Mouse (Mus musculus) heart, embryonic 14.5 days (tissue): ENCODE measurements around the gene Rab3gap1. TPM values are rescaled to one million over a fixed set of nuclear protein-coding genes. Genes with fewer than 3 reads are reported as not detected.

Experiments used
- ATAC-seq: fragments of 200-750 bp; cut with Nextera tagmentation; 2 replicates; pipeline ENCODE4 v1.8.0; 2017; ENCODE audit warnings: low read depth, moderate TSS enrichment; ENCODE audit not compliant: insufficient number of reproducible peaks, insufficient read depth, low FRiP score
- H3K27ac ChIP-seq, 2 experiments: fragments of 200-500 bp in 1 of 2; fragments of 300-500 bp in 1 of 2; sonication (generic) in 1 of 2; replicated peaks in 1 of 2; 2 replicates each; pipeline ENCODE4 v1.5.1; 2012 to 2014; ENCODE audit warnings: low read depth in 2 of 2, low read length in 2 of 2, control low read depth in 1 of 2, mild to moderate bottlenecking in 1 of 2, mixed read lengths in 1 of 2; ENCODE audit not compliant: control insufficient read depth in 1 of 2, insufficient read depth in 1 of 2
- H3K27me3 ChIP-seq: fragments of 300-500 bp; sonication (generic); 2 replicates; pipeline ENCODE4 v1.6.1; 2014; ENCODE audit warnings: mild to moderate bottlenecking, low read length, control low read depth; ENCODE audit not compliant: control insufficient read depth, insufficient read depth
- H3K36me3 ChIP-seq: fragments of 300-500 bp; sonication (generic); 2 replicates; pipeline ENCODE4 v1.6.1; 2014; ENCODE audit warnings: mild to moderate bottlenecking, control low read depth, low read length, mixed read lengths; ENCODE audit not compliant: control insufficient read depth, insufficient read depth
- H3K4me1 ChIP-seq, 2 experiments: fragments of 200-500 bp in 1 of 2; fragments of 300-500 bp in 1 of 2; sonication (generic) in 1 of 2; 2 replicates each; pipeline ENCODE4 v1.6.1; 2012 to 2014; ENCODE audit warnings: low read length in 2 of 2, control low read depth in 1 of 2, mixed read lengths in 1 of 2; ENCODE audit not compliant: control insufficient read depth in 2 of 2, insufficient read depth in 2 of 2
- H3K4me2 ChIP-seq: fragments of 300-500 bp; sonication (generic); 2 replicates; pipeline ENCODE4 v1.6.1; 2014; ENCODE audit warnings: mild to moderate bottlenecking, low read length
- H3K4me3 ChIP-seq, 2 experiments: fragments of 200-500 bp in 1 of 2; fragments of 300-500 bp in 1 of 2; sonication (generic) in 1 of 2; 2 replicates each; pipeline ENCODE4 v1.5.1; 2012 to 2014; ENCODE audit warnings: low read length in 2 of 2, mild to moderate bottlenecking in 2 of 2, control low read depth in 1 of 2, low read depth in 1 of 2, moderate library complexity in 1 of 2; ENCODE audit not compliant: control insufficient read depth in 1 of 2, insufficient read depth in 1 of 2
- H3K9ac ChIP-seq: fragments of 300-500 bp; sonication (generic); 2 replicates; pipeline ENCODE4 v1.6.1; 2014; ENCODE audit warnings: mild to moderate bottlenecking, low read length
- H3K9me3 ChIP-seq: fragments of 300-500 bp; sonication (generic); 2 replicates; pipeline ENCODE4 v1.6.1; 2016; ENCODE audit warnings: low read length, control low read depth; ENCODE audit not compliant: control insufficient read depth
- WGBS: fragments of 180-500 bp; shearing (Covaris S2); extraction: QIAGEN DNeasy Blood & Tissue Kit; methylation state at CpG from one replicate; pipeline ENCODE4 v1.1.7; 2014; 5-methylcytosine and 5-hydroxymethylcytosine counted together
- polyA plus RNA-seq: library from polyadenylated mRNA; unstranded; fragments of >200 nt; fragmentation: Nextera tagmentation; extraction: Ambion mirVana; gene quantifications from 2 replicates; pipeline ENCODE4 v1.2.1, GENCODE M21; 2014

Gene Rab3gap1
- polyA plus RNA-seq, 1 experiment from 2014 or later, result 29.7 TPM

- no peaks in the 10 kb centered on the region for H3K27me3 ChIP-seq
- H3K4me1 ChIP-seq, result no peaks in the 10 kb centered on the region
- no peak overlapping the region for H3K4me2 ChIP-seq
- no peaks in the 10 kb centered on the region for H3K36me3 ChIP-seq
- no peak overlapping the region for H3K9ac ChIP-seq
- H3K9me3 ChIP-seq, result no peaks in the 10 kb centered on the region
- no peak for ATAC-seq
- 93% methylated on average over 5 of the region's 5 CpGs for WGBS
- no peak overlapping the region for H3K4me3 ChIP-seq
- H3K27ac ChIP-seq, result no peak overlapping the region
These were observed 114.9 kb downstream of the Rab3gap1 start for GRCm38 (mm10) chr1:127983274-127983993.

DNA sequence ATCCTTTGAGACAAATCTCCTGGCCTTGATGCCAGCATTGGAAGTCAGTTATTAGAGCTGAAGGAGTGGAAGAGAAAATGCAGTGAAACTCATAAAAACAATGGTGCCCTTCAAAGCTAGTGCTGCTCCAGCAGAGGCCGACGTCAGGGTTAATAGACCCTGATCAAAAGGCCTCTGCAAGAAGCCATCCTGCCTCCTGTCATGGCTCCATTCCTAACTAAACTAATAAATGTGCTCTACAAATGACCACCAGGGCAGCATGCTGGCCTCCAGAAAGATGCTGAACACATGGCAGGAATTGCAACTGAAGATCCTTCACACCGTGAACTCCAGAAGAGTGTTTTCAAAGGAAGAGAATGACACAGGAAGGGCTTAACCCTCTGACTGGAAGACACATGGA is 116.8 kb downstream of the Rab3gap1 start:
- 58% methylated on average over 3 of the region's 3 CpGs for WGBS
- no peak overlapping the region for H3K9ac ChIP-seq
- H3K9me3 ChIP-seq, result no peaks in the 10 kb centered on the region
- H3K27ac ChIP-seq, result no peak overlapping the region
- no peak overlapping the region for H3K4me2 ChIP-seq
- H3K4me1 ChIP-seq, result peaks cover 4 to 10% of the 10 kb centered on the region in 2 experiments
- no peaks in the 10 kb centered on the region for H3K36me3 ChIP-seq
- ATAC-seq, result no peak
- H3K4me3 ChIP-seq, result no peak overlapping the region
- H3K27me3 ChIP-seq, result no peaks in the 10 kb centered on the region

GRCm38 (mm10) chr1:127988246-127988645 is 119.7 kb downstream of the Rab3gap1 start:
- Histone ChIP-seq H3K4me3 (no peak overlapping the region), H3K27me3 (no peaks in the 10 kb centered on the region), H3K36me3 (0 out of 2 replicates have a peak, but pooled peaks cover 8% of the 10 kb centered on the region), H3K27ac (no peak overlapping the region), H3K4me2 (no peak overlapping the region), H3K9ac (no peak overlapping the region), H3K9me3 (no peaks in the 10 kb centered on the region), H3K4me1 (peaks cover 5 to 14% of the 10 kb centered on the region in 2 experiments)
- no peak for ATAC-seq
- WGBS, result 81% methylated on average over 3 of the region's 3 CpGs

GRCm38 (mm10) chr1:127989387-127989786 is 120.8 kb downstream of the Rab3gap1 start:
- Histone ChIP-seq H3K27ac (peak overlapping the region in 1 of 2 experiments; percentile 2; a peak in 1 of 4 replicates), H3K27me3 (no peaks in the 10 kb centered on the region), H3K9me3 (no peaks in the 10 kb centered on the region), H3K4me3 (no peak overlapping the region), H3K36me3 (0 out of 2 replicates have a peak, but pooled peaks cover 8% of the 10 kb centered on the region), H3K9ac (no peak overlapping the region), H3K4me1 (peaks cover 5 to 14% of the 10 kb centered on the region in 2 experiments), H3K4me2 (no peak overlapping the region)
- WGBS, result 76% methylated on average over 4 of the region's 4 CpGs
- ATAC-seq, result no peak

DNA sequence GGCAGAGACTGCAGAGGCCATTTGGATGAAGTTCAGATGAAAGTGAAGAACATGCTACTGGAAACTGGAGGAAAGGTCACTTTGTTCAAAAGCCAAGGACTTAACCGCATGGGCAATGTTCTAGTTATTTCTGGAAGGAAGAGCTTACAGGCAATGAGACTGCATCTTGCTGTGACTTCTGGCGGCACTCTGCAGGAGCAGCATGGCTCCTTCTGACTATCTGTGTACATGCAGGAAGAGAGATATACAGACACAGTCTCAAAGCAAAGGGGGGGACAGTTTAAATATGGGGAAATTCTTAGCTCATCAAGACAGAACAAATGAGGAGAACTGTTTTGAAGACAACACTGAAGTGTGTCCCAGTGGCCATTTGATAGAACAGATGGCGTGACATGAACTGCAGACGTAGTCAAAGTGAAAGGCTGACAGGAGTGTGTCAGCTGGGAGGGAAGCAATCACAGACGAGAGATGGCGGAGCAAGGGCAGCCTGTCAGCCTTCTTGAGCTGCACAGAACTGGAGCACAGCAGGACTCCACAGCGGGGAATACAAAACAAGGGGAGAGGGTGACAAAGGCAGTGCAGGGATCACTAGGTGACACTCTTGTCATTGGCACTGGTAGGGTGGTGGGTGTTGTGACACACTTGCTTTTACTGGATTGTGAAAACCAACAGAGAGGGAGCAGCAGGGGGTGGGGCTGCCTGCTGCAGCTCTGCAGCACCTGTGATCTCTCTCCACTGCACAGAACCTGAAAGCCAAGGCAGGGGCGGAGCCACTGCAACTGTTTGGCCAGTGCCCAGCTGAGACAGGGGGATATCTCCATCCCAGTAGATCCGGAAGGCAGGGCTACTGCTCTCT is 121.5 kb downstream of the Rab3gap1 start:
- H3K9me3 ChIP-seq, result no peaks in the 10 kb centered on the region
- H3K9ac ChIP-seq, result 0 out of 2 replicates have a peak overlapping the region, but pooled peaks have one; percentile 5
- peak overlapping the region; percentile 29 to 50 for H3K27ac ChIP-seq
- peaks cover 5 to 14% of the 10 kb centered on the region in 2 experiments for H3K4me1 ChIP-seq
- H3K4me3 ChIP-seq, result no peak overlapping the region
- peak; percentile 21; the same call in 1 of the 2 replicates for ATAC-seq
- 0 out of 2 replicates have a peak, but pooled peaks cover 8% of the 10 kb centered on the region for H3K36me3 ChIP-seq
- H3K27me3 ChIP-seq, result no peaks in the 10 kb centered on the region
- H3K4me2 ChIP-seq, result peak overlapping the region; percentile 40; the same call in 1 of the 2 replicates
- WGBS, result 34% methylated on average over 9 of the region's 9 CpGs

Other genes starting within 250 kb of the Rab3gap1 start
- gene Tmem163, start 189.2 kb upstream of the Rab3gap1 start, polyA plus RNA-seq, result 28.8 and 31.6 TPM in 2 replicates
- 0.12 and 0.55 TPM in 2 replicates for gene Acmsd, start 139.4 kb upstream of the Rab3gap1 start, polyA plus RNA-seq
- gene Ccnt2, start 94.6 kb upstream of the Rab3gap1 start, polyA plus RNA-seq, result 61.6 and 62.2 TPM in 2 replicates
- gene Map3k19, start 13.7 kb upstream of the Rab3gap1 start, polyA plus RNA-seq, result not detected in 2 replicates
- 5.9 and 6.7 TPM in 2 replicates for gene Zranb3, start 234.3 kb downstream of the Rab3gap1 start, polyA plus RNA-seq
- gene R3hdm1, start 234.5 kb downstream of the Rab3gap1 start, polyA plus RNA-seq, result 52.9 and 55.2 TPM in 2 replicates